Mouse (Mus musculus) cerebellum, adult 2 months (tissue): ENCODE measurements around the gene Ube2d2b.

Experiments used
- CTCF ChIP-seq: fragments of 200-500 bp; IDR thresholded peaks from 2 replicates; pipeline ENCODE4 v1.5.1; 2011; ENCODE audit warnings: low read depth, mild to moderate bottlenecking, control low read depth, low read length, moderate library complexity, borderline replicate concordance; ENCODE audit not compliant: insufficient read depth
- POLR2A ChIP-seq: fragments of 200-500 bp; IDR thresholded peaks from 2 replicates; pipeline ENCODE4 v1.6.1; 2011; ENCODE audit warnings: low read length, control low read depth, borderline replicate concordance; ENCODE audit not compliant: insufficient read depth

- TF ChIP-seq CTCF (no peak), POLR2A (no peak)
Observed at GRCm38 (mm10) chr5:107847349-107847748, 17.4 kb downstream of the Ube2d2b start.
